Mouse (Mus musculus): ENCODE results near the gene Vmn2r48.
"Not testable (repeated sequence)": the region's sequence is repeated elsewhere in the genome, so short reads cannot be mapped to it uniquely, and the experiment has no call there.

The Vmn2r48 gene

DNA sequence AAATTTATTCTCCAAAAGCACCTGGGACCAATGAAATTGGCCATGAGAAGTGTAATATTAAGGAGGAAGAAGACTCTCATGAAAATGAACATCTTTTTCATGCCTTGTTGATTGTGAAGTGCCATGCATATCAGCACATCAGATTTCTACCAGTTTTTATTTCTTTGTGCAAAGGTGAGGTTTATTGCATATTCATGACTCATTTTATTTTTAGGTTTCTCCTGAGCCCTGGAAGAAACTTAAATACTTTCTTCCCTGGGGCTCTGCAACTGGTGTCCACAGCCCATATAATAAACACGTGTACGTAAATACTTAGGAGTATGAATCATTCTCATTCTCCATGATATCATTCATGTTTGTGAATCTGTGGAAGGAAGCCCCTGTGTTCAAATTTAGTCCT is at the start of gene Vmn2r48:
Gene Vmn2r48 (minus strand): TSS at position 101 of the 400 bp plus-strand sequence.
- DNase-seq (ENCODE audit: low spot score) = not testable (repeated sequence)

DNA sequence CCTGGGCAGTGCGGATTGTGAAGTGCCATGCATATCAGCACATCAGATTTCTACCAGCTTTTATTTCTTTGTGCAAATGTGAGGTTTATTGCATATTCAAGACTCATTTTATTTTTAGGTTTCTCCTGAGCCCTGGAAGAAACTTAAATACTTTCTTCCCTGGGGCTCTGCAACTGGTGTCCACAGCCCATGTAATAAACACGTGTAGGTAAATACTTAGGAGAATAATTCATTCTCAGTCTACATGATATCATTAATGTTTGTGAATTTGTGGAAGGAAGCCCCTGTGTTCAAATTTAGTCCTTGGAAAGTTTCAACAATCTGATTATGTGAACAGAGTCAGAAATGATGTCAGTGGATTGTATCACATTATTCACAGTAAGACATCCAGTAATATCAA is 38.8 kb upstream of the Vmn2r48 start, which contains the start of gene Vmn2r49:
Gene Vmn2r49 (minus strand): TSS at position 101 of the 400 bp plus-strand sequence.
- not testable (repeated sequence) for DNase-seq (ENCODE audit: low spot score)
